Mouse (Mus musculus) heart, adult 2 months (tissue): ENCODE results near the gene Plxna4. TPM values are rescaled to one million over a fixed set of nuclear protein-coding genes. Genes with fewer than 3 reads are reported as not detected.

ENCODE experiments used
- DNase-seq, 2 experiments: peaks; one replicate each; pipeline ENCODE4 v3.0.0; 2021
- H3K27ac ChIP-seq: fragments of 200-600 bp; 2 replicates; pipeline ENCODE4 v1.8.1; 2022
- H3K27me3 ChIP-seq: fragments of 200-500 bp; 2 replicates; pipeline ENCODE4 v1.6.1; 2012; ENCODE audit warnings: mild to moderate bottlenecking, low read length, inconsistent platforms, mixed read lengths; ENCODE audit not compliant: control insufficient read depth, insufficient read depth
- H3K36me3 ChIP-seq: fragments of 200-500 bp; 2 replicates; pipeline ENCODE4 v1.6.1; 2012; ENCODE audit warnings: low read length, inconsistent platforms; ENCODE audit not compliant: control insufficient read depth, insufficient read depth
- H3K4me1 ChIP-seq: fragments of 200-500 bp; 2 replicates; pipeline ENCODE4 v1.6.1; 2011; ENCODE audit warnings: low read length; ENCODE audit not compliant: control insufficient read depth, insufficient read depth
- H3K4me3 ChIP-seq: fragments of 200-600 bp; 2 replicates; pipeline ENCODE4 v1.8.1; 2022
- H3K79me2 ChIP-seq: fragments of 200-500 bp; replicated peaks from 2 replicates; pipeline ENCODE4 v1.6.1; 2012; ENCODE audit warnings: mild to moderate bottlenecking, inconsistent platforms, low read length, moderate library complexity, mixed read lengths; ENCODE audit not compliant: control insufficient read depth, insufficient read depth
- H3K9ac ChIP-seq: fragments of 200-500 bp; 2 replicates; pipeline ENCODE4 v1.6.1; 2012; ENCODE audit warnings: low read depth, mild to moderate bottlenecking, control low read depth, inconsistent platforms, low read length, mixed read lengths
- CTCF ChIP-seq: fragments of 200-600 bp; IDR thresholded peaks from 2 replicates; pipeline ENCODE4 v1.8.1; 2022; ENCODE audit warnings: antibody characterized with exemption, mild to moderate bottlenecking, moderate library complexity
- EP300 ChIP-seq: fragments of 200-500 bp; IDR thresholded peaks from 2 replicates; pipeline ENCODE4 v1.6.1; 2011; ENCODE audit warnings: low read depth, low read length, control low read depth; ENCODE audit not compliant: insufficient read depth
- POLR2A ChIP-seq: fragments of 200-500 bp; IDR thresholded peaks from 2 replicates; pipeline ENCODE4 v1.6.1; 2011; ENCODE audit warnings: mild to moderate bottlenecking, low read depth, low read length, control low read depth; ENCODE audit not compliant: insufficient read depth
- WGBS: fragments of 180-500 bp; shearing (Covaris S2); methylation state at CpG from one replicate; pipeline ENCODE4 v1.1.7; 2018; 5-methylcytosine and 5-hydroxymethylcytosine counted together
- intact Hi-C: fragments of 180-260 bp; cut with DNase I; formaldehyde crosslinking; loops from one replicate; pipeline ENCODE4 v1.15.1; 2025
- polyA plus RNA-seq: library from polyadenylated mRNA; depleted of rRNA; stranded (reverse); fragments of >200 nt; gene quantifications from 2 replicates; pipeline ENCODE4 v1.2.3, GENCODE M21; 2012
- total RNA-seq, 2 experiments: library from RNA; stranded (reverse); gene quantifications; 2 replicates each; pipeline ENCODE4 v1.2.3; 2021

Plxna4 gene
- total and polyA plus RNA-seq, 3 experiments: 3.7 to 14.1 (median 11.7) TPM

- 82% methylated on average over 9 of the region's 9 CpGs for WGBS
- Histone ChIP-seq H3K27me3 (no peaks in the 10 kb centered on the region), H3K4me3 (no peak overlapping the region), H3K79me2 (no peaks in the 10 kb centered on the region), H3K9ac (no peak overlapping the region), H3K36me3 (no peaks in the 10 kb centered on the region), H3K4me1 (peaks cover 2% of the 10 kb centered on the region; the same call in 1 of the 2 replicates), H3K27ac (no peak overlapping the region)
- no peak for DNase-seq
- intact Hi-C loops: no loop called here
- no peak for TF ChIP-seq CTCF
These were observed 391.1 kb downstream of the Plxna4 start for GRCm38 (mm10) chr6:32196913-32197312.

GRCm38 (mm10) chr6:32193046-32193445 is 394.9 kb downstream of the Plxna4 start:
- Histone ChIP-seq H3K27me3 (no peaks in the 10 kb centered on the region), H3K4me1 (no peaks in the 10 kb centered on the region), H3K9ac (no peak overlapping the region), H3K4me3 (no peak overlapping the region), H3K79me2 (no peaks in the 10 kb centered on the region), H3K36me3 (no peaks in the 10 kb centered on the region), H3K27ac (no peak overlapping the region)
- 91% methylated on average over 2 of the region's 2 CpGs for WGBS
- TF ChIP-seq CTCF (no peak), EP300 (no peak), POLR2A (no peak)
- intact Hi-C loops: no loop called here
- DNase-seq: no peak

GRCm38 (mm10) chr6:32184402-32184985 is 403.5 kb downstream of the Plxna4 start:
- TF ChIP-seq EP300 (no peak), POLR2A (no peak), CTCF (no peak)
- Histone ChIP-seq H3K4me1 (no peaks in the 10 kb centered on the region; the same call in 1 of the 2 replicates), H3K36me3 (no peaks in the 10 kb centered on the region), H3K9ac (no peak overlapping the region), H3K79me2 (no peaks in the 10 kb centered on the region), H3K27me3 (no peaks in the 10 kb centered on the region), H3K27ac (no peak overlapping the region), H3K4me3 (no peak overlapping the region)
- no peak for DNase-seq
- 92% methylated on average over 4 of the region's 4 CpGs for WGBS
- intact Hi-C loops: loop anchor here (10.0 kb wide), 1 partner anchor 250 kb away; no protein-coding TSS in a partner anchor

GRCm38 (mm10) chr6:32183651-32184185 is 404.3 kb downstream of the Plxna4 start:
- H3K27me3 ChIP-seq: no peaks in the 10 kb centered on the region
- TF ChIP-seq EP300 (no peak), POLR2A (no peak), CTCF (no peak)
- intact Hi-C loops: loop anchor here (10.0 kb wide), 1 partner anchor 249 kb away; no protein-coding TSS in a partner anchor
- no peaks in the 10 kb centered on the region; the same call in 1 of the 2 replicates for H3K4me1 ChIP-seq
- DNase-seq: no peak
- no peak overlapping the region for H3K27ac ChIP-seq
- H3K9ac ChIP-seq: no peak overlapping the region
- 64% methylated on average over 6 of the region's 6 CpGs for WGBS
- H3K36me3 ChIP-seq: no peaks in the 10 kb centered on the region
- no peak overlapping the region for H3K4me3 ChIP-seq
- H3K79me2 ChIP-seq: no peaks in the 10 kb centered on the region

- H3K4me1 ChIP-seq: no peaks in the 10 kb centered on the region; the same call in 1 of the 2 replicates
- intact Hi-C loops: loop anchor here (10.0 kb wide), 1 partner anchor 245 kb away; no protein-coding TSS in a partner anchor
- H3K27me3 ChIP-seq: no peaks in the 10 kb centered on the region
- H3K4me3 ChIP-seq: no peak overlapping the region
- no peak for DNase-seq
- no peaks in the 10 kb centered on the region for H3K79me2 ChIP-seq
- TF ChIP-seq EP300 (no peak), POLR2A (no peak), CTCF (no peak)
- H3K36me3 ChIP-seq: no peaks in the 10 kb centered on the region
- H3K9ac ChIP-seq: no peak overlapping the region
- 77% methylated on average over 5 of the region's 5 CpGs for WGBS
- H3K27ac ChIP-seq: no peak overlapping the region
These were observed 408.0 kb downstream of the Plxna4 start for GRCm38 (mm10) chr6:32180012-32180358.

GRCm38 (mm10) chr6:32179346-32180011 is 408.5 kb downstream of the Plxna4 start:
- intact Hi-C loops: loop anchor here (10.0 kb wide), 1 partner anchor 245 kb away; no protein-coding TSS in a partner anchor
- Histone ChIP-seq H3K9ac (no peak overlapping the region), H3K27me3 (no peaks in the 10 kb centered on the region), H3K79me2 (no peaks in the 10 kb centered on the region), H3K36me3 (no peaks in the 10 kb centered on the region), H3K27ac (no peak overlapping the region), H3K4me3 (no peak overlapping the region), H3K4me1 (no peaks in the 10 kb centered on the region; the same call in 1 of the 2 replicates)
- WGBS: 89% methylated on average over 2 of the region's 2 CpGs
- DNase-seq: peak in 1 of 2 experiments; percentile 31
- TF ChIP-seq EP300 (no peak), POLR2A (no peak), CTCF (no peak)
